Mouse (Mus musculus) neutrophil, adult 5-6 weeks (primary cell): ENCODE data around the gene Zfp64. TPM values are rescaled to one million over a fixed set of nuclear protein-coding genes. Genes with fewer than 3 reads are reported as not detected.

Experiments
- ATAC-seq: fragments of 151-379, 151-347 bp; 2 replicates; pipeline ENCODE4 v1.8.0; 2017; ENCODE audit warnings: mild to moderate bottlenecking, moderate TSS enrichment; ENCODE audit not compliant: insufficient number of reproducible peaks, poor library complexity, low FRiP score, severe bottlenecking; ENCODE audit errors: extremely low read depth
- total RNA-seq: library from RNA; stranded (forward); fragments of 200-1000 nt; gene quantifications from 2 replicates; pipeline ENCODE4 v1.2.3, GENCODE M21; 2017

Zfp64 gene
- total RNA-seq, 1 experiment from 2014 or later: 14.3 TPM

GRCm38 (mm10) chr2:168955850-168956346 lies 511 bp upstream of the Zfp64 start:
- ATAC-seq: no peak

GRCm38 (mm10) chr2:168954376-168954775 lies 1.0 kb downstream of the Zfp64 start:
- ATAC-seq: no peak

GRCm38 (mm10) chr2:168948506-168948905 lies 6.9 kb downstream of the Zfp64 start:
- ATAC-seq: no peak

- ATAC-seq: no peak
These were observed 7.7 kb downstream of the Zfp64 start for GRCm38 (mm10) chr2:168947663-168948062.

- ATAC-seq: no peak
These were observed 11.4 kb downstream of the Zfp64 start for GRCm38 (mm10) chr2:168944011-168944410.

- no peak for ATAC-seq
These were observed 15.4 kb downstream of the Zfp64 start for GRCm38 (mm10) chr2:168939941-168940340.

GRCm38 (mm10) chr2:168939261-168939933 lies 16.0 kb downstream of the Zfp64 start:
- ATAC-seq: no peak

GRCm38 (mm10) chr2:168936896-168937295 lies 18.5 kb downstream of the Zfp64 start:
- ATAC-seq: no peak

GRCm38 (mm10) chr2:168935165-168935564 lies 20.2 kb downstream of the Zfp64 start:
- ATAC-seq: no peak

GRCm38 (mm10) chr2:168931686-168932085 lies 23.7 kb downstream of the Zfp64 start:
- no peak for ATAC-seq

- ATAC-seq: no peak
These were observed 25.7 kb downstream of the Zfp64 start for GRCm38 (mm10) chr2:168929691-168930090.

- no peak for ATAC-seq
These were observed 28.0 kb downstream of the Zfp64 start for GRCm38 (mm10) chr2:168927401-168927800.

GRCm38 (mm10) chr2:168926257-168926810 lies 29.1 kb downstream of the Zfp64 start:
- no peak for ATAC-seq

- ATAC-seq: no peak
These were observed 31.7 kb downstream of the Zfp64 start for GRCm38 (mm10) chr2:168923706-168924105.

GRCm38 (mm10) chr2:168922466-168922865 lies 32.9 kb downstream of the Zfp64 start:
- ATAC-seq: no peak

- no peak for ATAC-seq
These were observed 35.4 kb downstream of the Zfp64 start for GRCm38 (mm10) chr2:168920007-168920406.

- ATAC-seq: no peak
These were observed 42.3 kb downstream of the Zfp64 start for GRCm38 (mm10) chr2:168912901-168913721.

- ATAC-seq: no peak
These were observed 43.1 kb downstream of the Zfp64 start for GRCm38 (mm10) chr2:168912051-168912891.

- no peak for ATAC-seq
These were observed 43.9 kb downstream of the Zfp64 start for GRCm38 (mm10) chr2:168911527-168911926.
